Mouse (Mus musculus) embryonic facial prominence, embryonic 12.5 days (tissue): ENCODE measurements around the gene Atg16l1. TPM values are rescaled to one million over a fixed set of nuclear protein-coding genes. Genes with fewer than 3 reads are reported as not detected.

ENCODE experiments used
- ATAC-seq: fragments of 200-750 bp; cut with Nextera tagmentation; 2 replicates; pipeline ENCODE4 v1.8.0; 2017; ENCODE audit not compliant: insufficient number of reproducible peaks, insufficient read depth, low FRiP score, low TSS enrichment
- H3K27ac ChIP-seq: fragments of 300-500 bp; sonication (generic); 2 replicates; pipeline ENCODE4 v1.5.1; 2016; ENCODE audit warnings: mild to moderate bottlenecking
- H3K27me3 ChIP-seq: fragments of 300-500 bp; sonication (generic); 2 replicates; pipeline ENCODE4 v1.6.1; 2016; ENCODE audit warnings: mild to moderate bottlenecking, moderate library complexity
- H3K36me3 ChIP-seq: fragments of 300-500 bp; sonication (generic); 2 replicates; pipeline ENCODE4 v1.6.1; 2016; ENCODE audit warnings: mild to moderate bottlenecking
- H3K4me1 ChIP-seq: fragments of 300-500 bp; sonication (generic); 2 replicates; pipeline ENCODE4 v1.6.1; 2016
- H3K4me2 ChIP-seq: fragments of 300-500 bp; sonication (generic); replicated peaks from 2 replicates; pipeline ENCODE4 v1.6.1; 2016; ENCODE audit warnings: mild to moderate bottlenecking, moderate library complexity
- H3K4me3 ChIP-seq: fragments of 300-500 bp; sonication (generic); 2 replicates; pipeline ENCODE4 v1.5.1; 2016; ENCODE audit warnings: mild to moderate bottlenecking
- H3K9ac ChIP-seq: fragments of 300-500 bp; sonication (generic); 2 replicates; pipeline ENCODE4 v1.6.1; 2016; ENCODE audit warnings: mild to moderate bottlenecking, moderate library complexity
- H3K9me3 ChIP-seq: fragments of 300-500 bp; sonication (generic); 2 replicates; pipeline ENCODE4 v1.6.1; 2016; ENCODE audit warnings: mild to moderate bottlenecking, moderate library complexity
- WGBS: fragments of 180-500 bp; shearing (Covaris S2); methylation state at CpG from one replicate; pipeline ENCODE4 v1.1.7; 2016; 5-methylcytosine and 5-hydroxymethylcytosine counted together
- polyA plus RNA-seq: library from polyadenylated mRNA; unstranded; fragments of >200 nt; fragmentation: Nextera tagmentation; extraction: Ambion mirVana; gene quantifications from 2 replicates; pipeline ENCODE4 v1.2.1, GENCODE M21; 2016

Gene Atg16l1
- polyA plus RNA-seq, 1 experiment from 2014 or later: 43.0 TPM

GRCm38 (mm10) chr1:87840411-87841208 lies 84.9 kb downstream of the Atg16l1 start:
- H3K27me3 ChIP-seq: no peaks in the 10 kb centered on the region
- no peak overlapping the region for H3K4me3 ChIP-seq
- peaks cover 6% of the 10 kb centered on the region; the same call in 1 of the 2 replicates for H3K4me1 ChIP-seq
- no peaks in the 10 kb centered on the region for H3K9me3 ChIP-seq
- WGBS: 65% methylated on average over 11 of the region's 11 CpGs
- no peaks in the 10 kb centered on the region for H3K36me3 ChIP-seq
- H3K9ac ChIP-seq: no peak overlapping the region
- H3K4me2 ChIP-seq: no peak overlapping the region
- no peak for ATAC-seq
- H3K27ac ChIP-seq: no peak overlapping the region

Other genes with a start within 250 kb of the Atg16l1 start
- gene Neu2, start 246.0 kb upstream of the Atg16l1 start, polyA plus RNA-seq: not detected in 2 replicates
- gene Ngef, start 182.0 kb upstream of the Atg16l1 start, polyA plus RNA-seq: 1.8 and 1.9 TPM in 2 replicates
- gene Inpp5d, start 135.6 kb upstream of the Atg16l1 start, polyA plus RNA-seq: 5.5 and 6.1 TPM in 2 replicates
- gene Sag, start 47.8 kb downstream of the Atg16l1 start, polyA plus RNA-seq: 3.7 and 3.9 TPM in 2 replicates
- 37.7 and 37.9 TPM in 2 replicates for gene Dgkd, start 97.4 kb downstream of the Atg16l1 start, polyA plus RNA-seq